In the genomic region with DNA sequence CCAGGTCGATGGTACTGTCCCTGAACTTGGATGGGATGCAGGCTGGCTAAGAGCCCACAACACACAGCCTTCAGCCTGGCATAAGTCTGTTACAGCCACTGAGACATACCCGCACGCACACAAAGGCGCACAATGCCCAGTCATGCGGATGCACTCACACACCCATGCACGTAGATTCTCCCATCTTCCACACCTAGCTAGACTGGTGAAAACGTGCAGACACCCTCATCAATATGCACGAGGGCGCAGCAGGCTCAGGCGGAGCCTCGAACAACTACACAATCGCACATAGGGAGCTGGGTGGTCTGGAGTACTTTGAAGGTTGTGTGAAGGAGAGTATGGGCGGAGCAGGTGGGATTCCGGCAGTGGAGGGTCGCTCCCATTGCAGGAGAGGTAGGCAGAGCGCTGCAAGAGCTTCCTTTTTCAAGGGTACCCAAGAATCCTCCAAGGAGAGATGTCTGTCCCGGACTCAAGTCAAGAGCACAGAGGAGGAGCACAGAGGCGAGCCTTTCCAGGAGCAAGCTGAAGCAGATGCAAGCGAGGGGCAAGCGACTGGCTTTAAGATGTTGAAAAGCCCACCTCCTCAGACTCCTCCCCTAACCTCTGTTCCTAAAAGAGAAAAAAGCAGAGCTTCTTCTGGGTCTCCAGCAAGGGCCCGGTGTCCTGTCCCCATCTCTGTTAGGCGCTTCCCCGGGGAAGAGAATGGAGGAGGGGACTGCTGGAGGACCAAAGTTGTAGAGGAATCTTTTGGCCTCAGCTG, we compare ENCODE assay signal across 9 mouse cellular contexts. TPM values are rescaled to one million over a fixed set of nuclear protein-coding genes. Genes with fewer than 3 reads are reported as not detected.
A peak's percentile ranks its signal among the peaks of the same experiment; 100 is the strongest.
DNase-seq lines count a peak whose midpoint lies in the region; ATAC-seq and TF ChIP-seq lines count a peak whose summit lies in the region.
"Had no signal": no experiment of that assay in that cellular context is flagged by ENCODE, and none has a peak within 500 bp of the region (broad histone marks: within the 10 kb centered on the region; RNA-seq: fewer than 3 reads in every experiment).

No protein-coding gene starts in this region.

- no peak for TF ChIP-seq EP300 in liver, postnatal 0 days (IDR thresholded peaks at IDR 0.05; ENCODE audit: low read depth)

- DNase-seq in heart, embryonic 10.5 days (ENCODE audit: low spot score), result no peak
- no peak for DNase-seq in heart, adult 9 months (ENCODE audit: low spot score in 2 of 2)
- no peak for DNase-seq in embryonic facial prominence, embryonic 14.5 days (ENCODE audit: low spot score)
- DNase-seq in limb, embryonic 14.5 days (ENCODE audit: low spot score), result no peak
- no peak for DNase-seq in spleen, postnatal 14 days (ENCODE audit: low spot score in 2 of 2)
- no peak for DNase-seq in liver, postnatal 0 days
- DNase-seq in testis, postnatal 14 days (ENCODE audit: low spot score), result no peak
- DNase-seq: gastrocnemius, postnatal 36 days had no signal

- H3K4me2 ChIP-seq in embryonic facial prominence, embryonic 14.5 days (ENCODE audit: low read depth, low read length), result peak overlapping the region; percentile 85
- peak overlapping the region; percentile 74 for H3K4me2 ChIP-seq in limb, embryonic 14.5 days (replicated peaks; ENCODE audit: low read depth, low read length, severe bottlenecking)
- no peak overlapping the region for H3K4me2 ChIP-seq in liver, postnatal 0 days (ENCODE audit: low read depth, low read length)

- peaks cover 67% of the 10 kb centered on the region for H3K27me3 ChIP-seq in heart, embryonic 10.5 days (ENCODE audit: insufficient read depth, poor library complexity, severe bottlenecking)
- peaks cover 76% of the 10 kb centered on the region for H3K27me3 ChIP-seq in E14TG2a.4 (ENCODE audit: insufficient read depth, low read length)
- peaks cover 43% of the 10 kb centered on the region for H3K27me3 ChIP-seq in embryonic facial prominence, embryonic 14.5 days (replicated peaks; ENCODE audit: control insufficient read depth, insufficient read depth, low read length)
- H3K27me3 ChIP-seq in limb, embryonic 14.5 days (ENCODE audit: control insufficient read depth, insufficient read depth, low read length), result peaks cover 41% of the 10 kb centered on the region
- H3K27me3 ChIP-seq in liver, postnatal 0 days (ENCODE audit: insufficient read depth, low read length), result peaks cover 21% of the 10 kb centered on the region

- H3K9ac ChIP-seq in embryonic facial prominence, embryonic 14.5 days (ENCODE audit: low read depth, low read length), result no peak overlapping the region
- no peak overlapping the region for H3K9ac ChIP-seq in limb, embryonic 14.5 days (ENCODE audit: low read depth, low read length, severe bottlenecking)
- no peak overlapping the region for H3K9ac ChIP-seq in liver, postnatal 0 days (replicated peaks)

- no peak for TF ChIP-seq CTCF in E14TG2a.4 (conservative IDR thresholded peaks at IDR 0.05; ENCODE audit: low read length)
- no peak for TF ChIP-seq CTCF in liver, postnatal 0 days (IDR thresholded peaks at IDR 0.05; ENCODE audit: low read depth)

- H3K4me3 ChIP-seq in heart, embryonic 10.5 days, result peak overlapping the region; percentile 66
- H3K4me3 ChIP-seq in E14TG2a.4 (replicated peaks; ENCODE audit: low read length), result peak overlapping the region; percentile 82
- H3K4me3 ChIP-seq in embryonic facial prominence, embryonic 14.5 days (ENCODE audit: low read depth, low read length), result peak overlapping the region; percentile 44
- H3K4me3 ChIP-seq in limb, embryonic 14.5 days (replicated peaks; ENCODE audit: low read length), result peak overlapping the region; percentile 39
- no peak overlapping the region for H3K4me3 ChIP-seq in liver, postnatal 0 days (ENCODE audit: low read depth, low read length)

- H3K4me1 ChIP-seq in heart, embryonic 10.5 days, result peaks cover 16% of the 10 kb centered on the region
- H3K4me1 ChIP-seq in E14TG2a.4 (replicated peaks; ENCODE audit: low read depth, low read length), result peaks cover 24% of the 10 kb centered on the region
- H3K4me1 ChIP-seq in embryonic facial prominence, embryonic 14.5 days (ENCODE audit: control insufficient read depth, insufficient read depth, low read length), result peaks cover 7% of the 10 kb centered on the region; the same call in 1 of the 2 replicates
- no peaks in the 10 kb centered on the region for H3K4me1 ChIP-seq in limb, embryonic 14.5 days (ENCODE audit: control insufficient read depth, insufficient read depth, low read length)
- H3K4me1 ChIP-seq in liver, postnatal 0 days (ENCODE audit: insufficient read depth), result no peaks in the 10 kb centered on the region

- ATAC-seq in embryonic facial prominence, embryonic 14.5 days (ENCODE audit: low read depth), result 0 out of 2 replicates have a peak, but pooled peaks have one; percentile 27
- no peak for ATAC-seq in limb, embryonic 14.5 days (ENCODE audit: low FRiP score, low read depth)
- no peak for ATAC-seq in liver, postnatal 0 days

- no peaks in the 10 kb centered on the region for H3K36me3 ChIP-seq in heart, embryonic 10.5 days
- no peaks in the 10 kb centered on the region for H3K36me3 ChIP-seq in E14TG2a.4 (ENCODE audit: insufficient read depth, low read length)
- H3K36me3 ChIP-seq in embryonic facial prominence, embryonic 14.5 days (ENCODE audit: control insufficient read depth, insufficient read depth, low read length), result no peaks in the 10 kb centered on the region
- H3K36me3 ChIP-seq in limb, embryonic 14.5 days (ENCODE audit: control insufficient read depth, insufficient read depth, low read length), result no peaks in the 10 kb centered on the region
- no peaks in the 10 kb centered on the region for H3K36me3 ChIP-seq in liver, postnatal 0 days (replicated peaks; ENCODE audit: insufficient read depth, low read length)

- no peaks in the 10 kb centered on the region for H3K9me3 ChIP-seq in heart, embryonic 10.5 days
- no peaks in the 10 kb centered on the region for H3K9me3 ChIP-seq in E14TG2a.4 (ENCODE audit: low read length)
- H3K9me3 ChIP-seq in embryonic facial prominence, embryonic 14.5 days (ENCODE audit: control insufficient read depth, low read length), result no peaks in the 10 kb centered on the region
- no peaks in the 10 kb centered on the region for H3K9me3 ChIP-seq in limb, embryonic 14.5 days (ENCODE audit: control insufficient read depth, low read length)
- no peaks in the 10 kb centered on the region for H3K9me3 ChIP-seq in liver, postnatal 0 days (ENCODE audit: low read length)

- no peak for TF ChIP-seq POLR2A in limb, embryonic 14.5 days (IDR thresholded peaks at IDR 0.05; ENCODE audit: borderline replicate concordance, extremely low read depth, insufficient read depth, insufficient read length)

- no peak overlapping the region for H3K27ac ChIP-seq in heart, embryonic 10.5 days
- no peak overlapping the region for H3K27ac ChIP-seq in embryonic facial prominence, embryonic 14.5 days (replicated peaks; ENCODE audit: low read depth, low read length)
- no peak overlapping the region for H3K27ac ChIP-seq in limb, embryonic 14.5 days (replicated peaks; ENCODE audit: low read depth, low read length)
- H3K27ac ChIP-seq in liver, postnatal 0 days (ENCODE audit: low read depth), result no peak overlapping the region

- WGBS in heart, embryonic 10.5 days, result 5% methylated on average over 23 of the region's 23 CpGs
- WGBS in embryonic facial prominence, embryonic 14.5 days, result 3% methylated on average over 23 of the region's 23 CpGs
- WGBS in limb, embryonic 14.5 days, result 7% methylated on average over 23 of the region's 23 CpGs
- 8% methylated on average over 23 of the region's 23 CpGs for WGBS in liver, postnatal 0 days (ENCODE audit: insufficient replicate concordance)

RNA-seq across cellular contexts. Expression of a gene that starts 1.0 kb away (rescaled TPM):
- not detected in 2 replicates for polyA plus RNA-seq in heart, embryonic 10.5 days (2016; fragmentation: Nextera tagmentation; extraction: Ambion mirVana)
- polyA plus RNA-seq in embryonic facial prominence, embryonic 14.5 days (2014; fragmentation: Nextera tagmentation; extraction: Ambion mirVana), result 0.09 and 0.21 TPM in 2 replicates
- polyA plus RNA-seq in limb, embryonic 14.5 days (2012; rRNA removed), result 0.01 TPM in 1 of 2 replicates, not detected in the other
- polyA plus RNA-seq in limb, embryonic 14.5 days (2014; fragmentation: Nextera tagmentation; extraction: Ambion mirVana), result not detected in 2 replicates
- polyA plus RNA-seq in liver, postnatal 0 days (2015; fragmentation: Nextera tagmentation; extraction: Ambion mirVana), result not detected in 2 replicates
